Mouse (Mus musculus): Measurements from ENCODE around the gene Krtap26-1.

DNA sequence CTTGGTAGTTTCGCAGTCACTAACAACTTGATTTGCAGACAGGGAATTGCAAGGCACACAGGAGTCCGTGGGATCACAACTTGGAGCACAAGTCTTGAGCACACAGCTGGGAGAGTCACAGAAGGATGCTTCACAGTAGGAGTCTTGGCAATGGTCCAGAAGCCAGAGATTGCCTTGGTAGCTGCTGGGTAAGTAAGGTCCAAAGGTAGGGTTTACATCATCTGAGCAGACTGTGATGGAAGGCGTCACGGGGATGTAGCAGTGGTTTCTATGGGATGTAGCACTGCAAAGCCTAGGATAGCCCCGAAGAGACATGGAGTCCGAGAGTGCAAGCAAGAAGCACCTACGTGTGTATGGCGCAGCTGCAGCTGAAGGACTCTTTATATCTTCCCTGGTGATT lies 35.7 kb downstream of the Krtap26-1 start, which contains the start of gene Krtap24-1:
- TF ChIP-seq EP300 (IDR thresholded peaks at IDR 0.05; ENCODE audit: low read depth): no peak
- no peak for TF ChIP-seq CTCF (IDR thresholded peaks at IDR 0.05; ENCODE audit: low read depth)

Measured in liver, postnatal 0 days (tissue).